Mouse (Mus musculus) liver (tissue): ENCODE data around the gene Grid2ip.
A peak's percentile ranks its signal among the peaks of the same experiment; 100 is the strongest.

Source experiments
- DNase-seq: peaks from one replicate; pipeline ENCODE4 v3.0.0-alpha.2; 2020; ENCODE audit warnings: mixed read lengths

Gene Grid2ip

DNA sequence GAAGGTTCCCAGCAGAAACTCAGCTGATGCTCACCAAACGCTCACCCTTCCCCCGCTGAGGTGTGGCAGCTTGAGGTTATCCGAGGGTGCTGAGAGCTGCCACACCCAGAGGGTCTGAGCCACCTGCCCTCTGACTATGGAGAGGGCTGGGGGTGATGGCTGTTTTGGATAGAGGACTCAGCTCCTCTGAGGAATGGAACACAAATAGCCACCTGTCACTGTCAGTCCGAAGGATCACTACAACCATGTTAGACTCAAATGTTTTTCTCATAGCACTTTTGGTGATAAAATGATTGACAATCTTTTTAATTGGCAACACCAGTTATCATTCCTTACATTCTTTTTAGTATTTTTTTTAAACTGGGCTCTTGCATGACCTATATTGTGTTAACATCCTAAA, 64.3 kb downstream of the Grid2ip start:
- no peak for DNase-seq

DNA sequence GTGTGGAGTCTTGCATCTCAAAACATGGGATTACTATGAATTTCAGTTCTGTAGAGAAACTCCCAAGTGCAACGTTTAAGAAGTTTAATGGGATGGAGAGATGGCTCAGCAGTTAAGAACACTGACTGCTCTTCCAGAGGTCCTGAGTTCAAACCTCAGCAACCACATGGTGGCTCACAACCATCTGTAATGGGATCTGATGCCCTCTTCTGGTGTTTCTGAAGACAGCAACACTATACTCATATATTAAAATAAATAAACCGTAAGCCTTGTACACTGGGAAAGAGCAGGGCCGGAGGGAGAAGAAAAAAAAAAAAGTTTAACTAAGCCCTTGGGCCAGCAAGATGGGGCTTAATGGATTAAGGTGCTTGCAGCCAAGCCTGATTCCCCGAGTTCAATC, 65.9 kb downstream of the Grid2ip start:
- no peak for DNase-seq

DNA sequence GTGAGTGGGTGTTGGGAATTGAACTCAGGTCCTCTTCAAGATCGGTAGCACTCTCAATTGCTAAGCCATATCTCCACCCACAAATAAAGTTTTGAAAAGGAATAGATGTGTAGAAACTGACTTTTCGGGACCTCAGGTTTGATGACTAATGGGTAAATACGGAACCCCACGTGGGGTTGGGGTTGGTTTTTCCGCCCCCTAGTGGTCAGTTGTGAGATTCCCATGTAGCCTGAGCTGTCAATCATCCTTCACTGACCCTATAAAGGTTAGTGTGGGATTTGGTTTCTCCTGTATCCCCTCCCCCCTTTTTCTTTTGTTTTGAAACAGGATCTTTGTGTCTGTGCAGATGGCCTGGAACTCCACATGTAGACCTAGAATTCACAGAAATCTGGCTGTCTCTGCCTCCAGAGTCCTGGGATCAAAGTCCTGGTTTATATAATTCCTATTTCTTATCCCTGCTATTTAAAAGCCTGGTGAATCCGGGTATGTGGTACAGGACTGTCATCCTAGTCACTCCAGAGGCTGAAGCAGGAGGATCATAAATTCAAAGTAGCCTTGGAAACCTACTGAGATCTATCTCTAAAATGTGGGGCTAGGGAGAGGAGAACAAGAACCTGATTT, 66.9 kb downstream of the Grid2ip start:
- DNase-seq = peak; percentile 67

DNA sequence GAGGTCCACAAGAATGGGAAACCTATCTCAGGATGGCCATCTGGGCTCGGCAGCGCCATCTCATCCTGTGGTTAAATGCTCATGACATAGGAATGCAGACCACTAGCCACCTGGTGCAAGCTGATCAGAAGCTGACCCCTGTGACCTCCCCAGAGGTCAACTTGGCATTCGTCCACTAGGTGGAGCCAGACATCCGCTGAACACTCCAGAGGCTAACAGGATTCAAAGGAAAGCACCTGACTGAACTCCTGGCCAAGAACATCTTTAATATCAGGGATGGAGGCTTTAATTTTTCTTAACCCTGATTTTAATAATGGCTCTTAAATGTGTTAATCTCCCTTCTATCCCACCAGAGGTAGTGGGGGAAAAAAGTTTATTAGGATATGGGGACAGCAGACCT, 77.3 kb downstream of the Grid2ip start:
- peak; percentile 81 for DNase-seq

DNA sequence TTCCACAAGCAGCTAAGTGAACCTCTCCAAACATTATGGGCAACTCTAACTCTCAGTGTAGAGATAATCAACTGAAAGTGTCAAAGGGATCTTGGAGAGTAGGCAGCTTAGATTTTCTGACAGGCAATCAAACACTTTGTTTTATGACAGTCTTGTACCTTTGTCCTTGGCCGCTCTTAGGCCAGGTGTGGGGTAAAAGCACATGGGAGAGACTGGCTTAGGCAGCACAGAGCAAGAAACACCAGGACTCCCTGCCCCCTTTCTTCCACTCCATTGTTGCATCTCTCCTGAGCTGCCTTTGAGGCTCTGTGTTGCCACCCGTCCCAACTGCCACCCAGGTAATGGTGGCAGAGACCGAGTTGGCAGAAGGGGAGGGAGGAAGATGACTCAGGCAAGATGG, 84.2 kb downstream of the Grid2ip start:
- no peak for DNase-seq

DNA sequence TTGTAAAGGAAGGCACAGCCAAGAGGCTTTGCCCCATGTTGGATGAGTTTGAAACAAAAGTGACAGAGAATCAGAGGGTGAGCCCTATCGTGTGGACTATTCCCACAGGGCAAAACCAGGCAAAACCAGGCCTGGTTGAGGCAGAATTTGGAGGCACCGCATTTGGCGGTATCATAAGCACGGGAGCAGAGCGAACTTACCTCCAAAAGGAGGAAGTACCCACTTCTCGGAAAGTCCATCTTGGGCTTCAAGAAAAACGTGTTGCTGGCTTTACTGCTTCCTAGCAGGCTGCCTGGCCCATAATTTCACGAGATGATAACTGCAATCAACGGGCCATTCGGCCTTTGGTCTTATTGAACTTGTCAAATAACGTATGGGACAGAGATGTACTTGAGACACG, 84.6 kb downstream of the Grid2ip start:
- no peak for DNase-seq
